Mouse (Mus musculus) monocyte, adult 2 months (primary cell): ENCODE results near the gene Pde2a.

ENCODE experiments used
- DNase-seq, 2 experiments: peaks; one replicate each; pipeline ENCODE4 v3.0.0; 2022; ENCODE audit warnings: low spot score in 2 of 2, low read depth in 1 of 2

Gene Pde2a

GRCm38 (mm10) chr7:101452669-101453068 lies 31.2 kb downstream of the Pde2a start:
- DNase-seq = no peak

GRCm38 (mm10) chr7:101453296-101453695 lies 31.8 kb downstream of the Pde2a start:
- no peak for DNase-seq

- DNase-seq = no peak
Observed at GRCm38 (mm10) chr7:101453725-101454124, 32.2 kb downstream of the Pde2a start.

- DNase-seq = peak; percentile 29 to 37
Observed at GRCm38 (mm10) chr7:101454479-101454878, 33.0 kb downstream of the Pde2a start.

GRCm38 (mm10) chr7:101455141-101455540 lies 33.6 kb downstream of the Pde2a start:
- DNase-seq = no peak

- DNase-seq = no peak
Observed at GRCm38 (mm10) chr7:101456318-101456717, 34.8 kb downstream of the Pde2a start.

- DNase-seq = no peak
Observed at GRCm38 (mm10) chr7:101456789-101457188, 35.3 kb downstream of the Pde2a start.

- no peak for DNase-seq
Observed at GRCm38 (mm10) chr7:101457283-101457682, 35.8 kb downstream of the Pde2a start.

GRCm38 (mm10) chr7:101457801-101458200 lies 36.3 kb downstream of the Pde2a start:
- no peak for DNase-seq

- no peak for DNase-seq
Observed at GRCm38 (mm10) chr7:101458278-101458781, 36.8 kb downstream of the Pde2a start.

GRCm38 (mm10) chr7:101459305-101459813 lies 37.9 kb downstream of the Pde2a start:
- no peak for DNase-seq

- no peak for DNase-seq
Observed at GRCm38 (mm10) chr7:101459923-101460607, 38.6 kb downstream of the Pde2a start.

- no peak for DNase-seq
Observed at GRCm38 (mm10) chr7:101460608-101460957, 39.1 kb downstream of the Pde2a start.

GRCm38 (mm10) chr7:101461571-101461970 lies 40.1 kb downstream of the Pde2a start:
- DNase-seq = no peak

GRCm38 (mm10) chr7:101462327-101463068 lies 41.0 kb downstream of the Pde2a start:
- DNase-seq = no peak

GRCm38 (mm10) chr7:101463665-101464271 lies 42.3 kb downstream of the Pde2a start:
- no peak for DNase-seq

GRCm38 (mm10) chr7:101464927-101465326 lies 43.4 kb downstream of the Pde2a start:
- DNase-seq = no peak

- no peak for DNase-seq
Observed at GRCm38 (mm10) chr7:101465392-101465791, 43.9 kb downstream of the Pde2a start.

GRCm38 (mm10) chr7:101465850-101466580 lies 44.5 kb downstream of the Pde2a start:
- DNase-seq = peak in 1 of 2 experiments; percentile 45

GRCm38 (mm10) chr7:101466581-101467081 lies 45.1 kb downstream of the Pde2a start:
- peak in 1 of 2 experiments; percentile 22 for DNase-seq

- DNase-seq = no peak
Observed at GRCm38 (mm10) chr7:101471423-101471822, 49.9 kb downstream of the Pde2a start.
